Mouse (Mus musculus): ENCODE measurements around the gene Leng9. TPM values are rescaled to one million over a fixed set of nuclear protein-coding genes. Genes with fewer than 3 reads are reported as not detected.

The Leng9 gene
- polyA plus RNA-seq, 1 experiment from 2014 or later = 6.4 TPM

DNA sequence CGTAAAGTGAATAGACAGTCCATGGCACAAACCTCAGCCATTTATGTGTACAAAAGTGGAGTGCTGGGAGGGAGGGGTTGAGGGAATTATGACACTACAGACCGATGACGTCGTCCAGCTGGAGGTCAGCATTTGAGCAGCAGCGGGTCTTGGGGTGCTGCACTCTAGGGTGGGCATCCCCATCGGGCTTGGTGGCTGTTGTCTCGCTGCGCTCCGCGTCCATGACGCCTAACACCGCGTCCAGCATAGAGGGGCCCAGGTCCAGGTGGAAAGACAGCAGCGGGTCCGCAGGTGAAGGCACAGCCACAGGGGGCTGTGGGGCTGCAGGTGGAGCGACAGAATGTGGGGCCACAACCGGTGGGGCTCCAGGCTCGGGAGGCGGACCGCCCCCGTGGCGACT, 1.1 kb upstream of the Leng9 start:
- ATAC-seq = no peak
- no peak for TF ChIP-seq CTCF (IDR thresholded peaks at IDR 0.05)

DNA sequence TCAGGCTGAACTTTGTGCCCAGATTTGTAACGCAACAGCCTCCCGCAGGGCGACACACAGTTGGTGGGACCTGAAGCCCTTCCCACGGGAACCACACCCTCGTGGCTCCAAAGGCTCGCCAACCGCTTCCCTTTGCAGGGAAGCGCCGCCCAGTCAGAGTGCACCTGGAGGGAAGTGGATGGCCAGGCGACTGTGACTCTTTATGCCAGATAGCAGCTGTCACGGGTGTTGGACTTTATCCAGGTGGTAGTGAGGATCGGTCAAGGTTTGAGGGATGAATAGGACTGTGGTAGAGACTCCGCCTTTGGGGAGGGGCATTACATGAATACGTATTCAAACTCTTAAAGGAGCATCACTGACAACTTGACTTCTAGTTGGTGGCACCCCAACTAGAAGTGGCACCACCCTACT, 642 bp upstream of the Leng9 start:
- no peak for ATAC-seq
- in situ Hi-C loops (cut with MboI; ENCODE audit: low pct_unique_long_range_greater_than_20kb) = loop anchor here (25.0 kb wide), 1 partner anchor 936 kb away; the partner anchor contains the start of gene Epn1
- TF ChIP-seq CTCF (IDR thresholded peaks at IDR 0.05) = no peak
- ChIA-PET POLR2A (interaction anchor here (0.6 to 1.1 kb wide), 2 partner anchors 8 to 862 kb away, joined by 3 read pairs; partner anchors contain the start of genes Myadm and Prkcg), CTCF (no interaction called here)
- no peak for DNase-seq (ENCODE audit: low read depth, low spot score)
- no peaks in the 10 kb centered on the region for H3K27me3 ChIP-seq

More for the DNA sequence above, 1.1 kb upstream of the Leng9 start:
- ChIA-PET POLR2A (no interaction called here), CTCF (no interaction called here)
- no peaks in the 10 kb centered on the region for H3K27me3 ChIP-seq
- in situ Hi-C loops (cut with MboI; ENCODE audit: low pct_unique_long_range_greater_than_20kb) = loop anchor here (25.0 kb wide), 1 partner anchor 936 kb away; the partner anchor contains the start of gene Epn1
- DNase-seq (ENCODE audit: low read depth, low spot score) = no peak

DNA sequence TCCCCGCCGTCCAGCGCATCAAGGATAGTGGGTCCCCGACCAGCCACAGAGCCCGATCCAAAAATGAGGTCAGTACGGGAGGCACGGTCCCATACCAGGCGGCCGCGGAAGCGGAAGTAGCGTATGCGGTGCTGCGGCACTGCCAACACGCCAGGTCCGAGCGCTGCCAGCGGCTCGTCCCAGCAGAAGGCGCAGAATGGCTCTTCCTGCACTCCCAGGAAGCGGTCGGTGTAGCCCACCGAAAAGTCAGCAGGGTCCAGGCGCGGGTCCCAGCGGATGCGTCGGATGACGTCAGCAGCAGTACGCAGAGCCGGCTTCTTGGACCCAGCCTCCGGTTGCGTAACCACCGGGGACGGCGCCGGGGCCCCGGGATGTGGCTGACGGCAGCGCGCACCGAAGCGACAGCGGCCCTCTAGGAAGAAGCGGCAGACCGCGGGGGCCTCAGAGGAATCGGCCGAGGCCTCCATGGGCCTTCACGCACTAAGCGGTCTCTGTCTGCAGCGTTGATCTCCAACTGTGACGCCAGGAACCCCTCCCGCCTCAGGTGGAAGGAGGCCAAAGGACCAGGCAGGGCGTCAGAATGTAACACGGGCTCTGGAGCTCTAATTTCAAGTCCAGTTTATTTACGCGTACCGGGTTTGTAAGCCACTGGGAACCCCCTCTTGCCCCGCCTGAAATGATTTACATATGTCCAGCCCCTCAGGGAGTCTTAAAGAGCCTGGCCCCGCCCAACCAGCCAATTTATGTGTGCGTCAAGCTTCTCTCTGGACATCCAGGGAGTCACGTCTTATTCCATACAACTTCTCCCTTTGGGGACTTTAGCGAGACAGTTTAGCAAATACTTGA, 742 bp downstream of the Leng9 start:
- peak; percentile 83 for ATAC-seq
- in situ Hi-C loops (cut with MboI; ENCODE audit: low pct_unique_long_range_greater_than_20kb) = loop anchor here (25.0 kb wide), 1 partner anchor 938 kb away; the partner anchor contains the start of gene Epn1
- H3K27me3 ChIP-seq = no peaks in the 10 kb centered on the region
- ChIA-PET CTCF (interaction anchor here (0.7 to 1.5 kb wide), 4 partner anchors 19 to 280 kb away, joined by 3 read pairs; no protein-coding TSS in a partner anchor), POLR2A (interaction anchor here (1.0 to 1.1 kb wide), 2 partner anchors 9 to 13 kb away, joined by 3 read pairs; partner anchors contain the start of gene Leng8)
- TF ChIP-seq CTCF (IDR thresholded peaks at IDR 0.05) = no peak
- DNase-seq (ENCODE audit: low read depth, low spot score) = peak; percentile 27

DNA sequence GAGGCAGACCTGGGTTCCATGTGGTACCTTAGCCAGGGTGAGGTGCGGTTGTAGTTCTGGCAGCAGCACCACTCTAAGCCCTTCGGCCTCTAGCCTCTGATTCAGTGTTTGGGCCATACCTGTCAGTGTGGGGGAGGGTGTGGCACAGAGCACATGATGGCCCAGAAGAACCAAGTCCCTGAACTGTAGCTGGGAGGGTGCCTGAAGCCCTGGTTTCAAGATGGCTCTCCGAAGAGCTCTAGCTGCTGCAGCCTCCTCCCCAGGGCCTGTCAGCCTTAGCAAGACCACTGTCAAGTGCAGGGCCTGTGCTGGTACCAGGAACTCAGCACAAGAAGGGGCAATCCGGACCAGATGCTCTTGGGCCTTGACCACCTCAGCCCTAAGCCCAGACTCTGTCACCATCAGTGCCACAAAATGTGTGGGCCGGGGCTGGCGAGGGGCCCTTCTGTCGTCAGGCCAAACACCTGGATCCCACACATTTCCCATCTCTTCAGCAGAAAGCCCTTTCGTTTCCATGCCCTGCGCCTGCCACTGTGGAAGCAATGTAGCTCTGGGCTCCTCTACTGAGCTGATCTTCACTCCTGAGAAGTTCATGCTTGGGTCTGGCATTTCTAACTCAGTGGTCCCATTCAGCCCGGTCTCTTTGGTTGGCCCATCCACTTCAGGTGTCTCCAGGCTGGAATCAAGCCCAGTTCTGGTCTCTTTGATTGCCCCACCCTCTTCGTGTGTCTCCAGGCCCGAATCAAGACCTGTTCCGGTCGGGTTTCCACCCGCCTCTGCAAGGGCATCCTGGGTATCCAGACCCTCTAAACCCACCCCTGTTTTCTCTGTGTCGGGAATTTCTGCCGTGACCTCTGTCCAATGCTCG, 1.6 kb downstream of the Leng9 start:
- POLR2A ChIA-PET = interaction anchor here (1.2 to 1.5 kb wide), 2 partner anchors 10 to 12 kb away, joined by 3 to 5 read pairs; partner anchors contain the start of gene Leng8
- CTCF ChIA-PET = interaction anchor here (0.8 to 1.5 kb wide), 4 partner anchors 10 to 281 kb away, joined by 3 to 4 read pairs (median 3); no protein-coding TSS in a partner anchor
- in situ Hi-C loops (cut with MboI; ENCODE audit: low pct_unique_long_range_greater_than_20kb) = no loop called here
- no peak for DNase-seq (ENCODE audit: low read depth, low spot score)
- TF ChIP-seq CTCF (IDR thresholded peaks at IDR 0.05) = no peak
- H3K27me3 ChIP-seq = no peaks in the 10 kb centered on the region
- ATAC-seq = peak; percentile 45

DNA sequence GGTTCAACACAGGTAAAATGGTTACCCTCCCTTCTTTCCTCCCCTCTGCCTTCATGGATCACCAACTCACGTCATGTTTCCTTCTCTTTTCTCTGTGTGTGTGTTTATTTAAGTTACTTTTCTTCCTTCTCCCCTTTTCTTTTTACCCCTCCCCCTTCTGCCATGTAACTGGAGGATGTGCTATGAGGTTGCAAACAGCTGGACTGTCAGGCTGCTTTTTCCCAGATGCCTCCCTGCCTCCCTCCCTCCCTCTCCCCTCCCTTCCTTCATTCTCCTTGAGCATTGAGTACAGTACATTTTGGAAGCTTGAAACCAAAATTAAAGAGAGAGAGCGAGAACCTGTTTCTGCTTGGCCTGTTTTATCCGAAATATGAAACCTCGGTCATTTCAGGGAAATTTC, 2.3 kb downstream of the Leng9 start:
- no peaks in the 10 kb centered on the region for H3K27me3 ChIP-seq
- in situ Hi-C loops (cut with MboI; ENCODE audit: low pct_unique_long_range_greater_than_20kb) = no loop called here
- DNase-seq (ENCODE audit: low read depth, low spot score) (no peak), ATAC-seq (no peak)
- ChIA-PET CTCF (interaction anchor here (0.8 to 1.5 kb wide), 4 partner anchors 10 to 282 kb away, joined by 3 to 4 read pairs (median 3); no protein-coding TSS in a partner anchor), POLR2A (interaction anchor here (1.2 to 1.5 kb wide), 2 partner anchors 9 to 11 kb away, joined by 3 to 5 read pairs; partner anchors contain the start of gene Leng8)
- no peak for TF ChIP-seq CTCF (IDR thresholded peaks at IDR 0.05)

DNA sequence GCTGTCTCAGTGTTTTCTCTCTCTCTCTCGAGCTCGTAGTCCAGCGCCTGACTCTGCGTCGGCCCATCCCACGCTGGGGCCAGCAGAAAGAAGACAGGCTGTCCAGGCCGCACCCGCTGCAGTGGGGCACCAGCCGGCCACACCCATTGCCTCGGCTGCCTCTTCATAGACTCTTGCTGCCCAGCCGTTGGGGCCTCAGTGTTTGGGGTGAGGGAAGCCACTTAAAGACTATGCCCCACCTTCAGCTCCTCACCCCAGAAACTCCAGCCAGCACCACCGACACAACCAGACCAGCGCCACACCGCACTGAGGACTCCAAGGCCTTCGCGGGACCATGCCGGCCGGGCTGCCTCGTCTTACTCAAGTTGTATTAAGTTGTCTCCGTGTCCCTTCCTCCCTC, 2.8 kb downstream of the Leng9 start:
- ChIA-PET CTCF (interaction anchor here (0.9 kb wide), 1 partner anchor 9 kb away, joined by 4 read pairs; no protein-coding TSS in a partner anchor), POLR2A (interaction anchor here (1.2 to 1.5 kb wide), 2 partner anchors 9 to 10 kb away, joined by 3 to 5 read pairs; partner anchors contain the start of gene Leng8)
- in situ Hi-C loops (cut with MboI; ENCODE audit: low pct_unique_long_range_greater_than_20kb) = no loop called here
- DNase-seq (ENCODE audit: low read depth, low spot score) (no peak), ATAC-seq (no peak)
- no peaks in the 10 kb centered on the region for H3K27me3 ChIP-seq
- no peak for TF ChIP-seq CTCF (IDR thresholded peaks at IDR 0.05)

DNA sequence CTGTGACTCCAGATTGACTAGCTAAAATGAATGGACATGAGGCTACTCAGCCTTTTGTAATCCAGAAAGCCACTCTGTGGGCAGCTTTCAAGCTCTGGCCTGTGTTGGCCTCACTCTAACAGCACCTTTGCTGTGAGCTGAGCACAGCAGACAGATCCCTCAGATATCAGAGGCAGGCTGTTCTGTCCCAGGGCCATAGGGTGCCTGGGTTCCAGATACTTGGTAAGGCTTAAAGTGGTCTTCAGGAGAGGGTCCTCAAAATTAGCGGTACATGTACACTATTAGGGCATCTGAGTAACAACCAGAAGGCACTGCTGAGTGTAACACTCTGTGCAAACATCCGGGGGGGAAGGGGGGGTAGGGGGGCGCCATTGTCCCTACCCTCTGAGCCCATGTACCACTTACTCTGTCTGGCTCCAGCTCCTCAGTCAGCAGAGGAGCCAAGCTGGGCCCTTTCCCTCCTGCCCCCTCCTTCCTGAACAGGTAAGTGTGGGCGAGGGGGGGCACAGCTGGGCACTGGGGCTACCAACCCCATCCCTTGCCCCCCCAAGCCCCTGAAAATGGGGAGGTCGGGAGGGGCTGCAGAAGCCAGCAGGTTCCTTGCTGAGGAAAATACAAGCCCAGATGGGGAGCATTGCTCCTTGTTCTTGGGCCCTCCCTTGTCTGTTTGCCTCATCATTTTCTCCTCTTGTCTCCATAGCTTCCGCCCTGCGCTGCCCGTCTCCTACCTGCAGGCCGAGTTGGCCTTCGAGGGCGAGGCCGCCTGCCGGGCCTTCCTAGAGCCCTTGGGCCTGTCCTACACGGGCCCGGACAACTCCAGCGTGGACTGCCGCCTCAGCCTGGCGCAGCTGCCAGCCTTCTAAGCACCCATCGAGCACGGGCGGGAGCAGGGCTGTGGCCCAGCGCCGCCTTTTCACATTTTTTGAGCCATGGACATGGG, 3.7 kb downstream of the Leng9 start:
- in situ Hi-C loops (cut with MboI; ENCODE audit: low pct_unique_long_range_greater_than_20kb) = no loop called here
- DNase-seq (ENCODE audit: low read depth, low spot score) = no peak
- CTCF ChIA-PET = interaction anchor here (0.8 to 2.1 kb wide), 6 partner anchors 11 to 284 kb away, joined by 3 to 11 read pairs (median 4); partner anchors contain the start of gene Leng8

DNA sequence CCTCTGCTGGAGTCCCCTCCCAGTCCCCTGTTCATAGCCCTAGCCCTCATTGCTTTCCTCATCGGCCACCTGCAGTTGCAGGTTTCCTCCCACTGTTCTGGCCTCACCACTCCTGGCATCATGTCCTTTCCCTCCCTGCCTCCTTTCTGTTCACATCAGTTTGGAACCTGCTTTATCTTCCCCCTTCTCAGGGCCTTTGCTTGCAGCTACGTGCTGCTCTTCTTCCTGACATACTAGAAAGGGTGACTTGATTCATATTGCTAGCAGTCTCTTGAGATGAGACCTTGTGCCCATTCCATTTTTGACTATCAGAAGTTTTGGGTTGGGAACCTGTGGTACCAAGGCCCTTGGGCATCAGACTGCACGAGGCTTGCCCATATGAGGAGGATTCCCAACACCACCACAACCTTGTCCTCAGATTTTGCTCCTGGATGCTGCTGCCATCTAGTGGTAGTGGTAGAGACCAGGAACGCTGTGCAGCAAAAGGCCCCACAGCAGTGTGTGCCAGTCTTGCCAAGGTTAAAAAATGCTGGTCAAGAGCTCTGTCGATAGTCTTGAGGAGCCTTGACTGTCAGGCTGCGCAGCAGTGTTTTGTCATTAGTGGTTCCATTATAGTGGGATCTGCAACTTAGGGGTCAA, 4.5 kb downstream of the Leng9 start:
- ChIA-PET CTCF (interaction anchor here (0.8 to 2.1 kb wide), 7 partner anchors 10 to 286 kb away, joined by 3 to 11 read pairs (median 3); partner anchors contain the start of gene Leng8), POLR2A (no interaction called here)
- no peaks in the 10 kb centered on the region for H3K27me3 ChIP-seq
- ATAC-seq (peak; percentile 46), DNase-seq (ENCODE audit: low read depth, low spot score) (no peak)
- no peak for TF ChIP-seq CTCF (IDR thresholded peaks at IDR 0.05)
- in situ Hi-C loops (cut with MboI; ENCODE audit: low pct_unique_long_range_greater_than_20kb) = no loop called here

More for the DNA sequence above, 3.7 kb downstream of the Leng9 start:
- POLR2A ChIA-PET = interaction anchor here (1.2 to 1.5 kb wide), 2 partner anchors 8 to 10 kb away, joined by 3 to 5 read pairs; partner anchors contain the start of gene Leng8
- H3K27me3 ChIP-seq = no peaks in the 10 kb centered on the region
- no peak for ATAC-seq
- no peak for TF ChIP-seq CTCF (IDR thresholded peaks at IDR 0.05)
